16 mouse cellular contexts compared by ENCODE assay signal in genomic region chr4:125211459-125212175, GRCm38 (mm10).
A peak's percentile ranks its signal among the peaks of the same experiment; 100 is the strongest.
DNase-seq lines count a peak whose midpoint lies in the region; ATAC-seq lines count a peak whose summit lies in the region.
"Had no signal": no experiment of that assay in that cellular context is flagged by ENCODE, and none has a peak within 500 bp of the region (broad histone marks: within the 10 kb centered on the region; RNA-seq: fewer than 3 reads in every experiment).

No protein-coding gene starts in this region.

- H3K27ac ChIP-seq in embryonic facial prominence, embryonic 14.5 days (replicated peaks; ENCODE audit: low read depth, low read length) = no peak overlapping the region
- H3K27ac ChIP-seq in embryonic facial prominence, embryonic 10.5 days (replicated peaks) = no peak overlapping the region
- no peak overlapping the region for H3K27ac ChIP-seq in limb, embryonic 11.5 days (replicated peaks; ENCODE audit: low read depth, low read length)
- H3K27ac ChIP-seq in limb, embryonic 10.5 days = no peak overlapping the region
- no peak overlapping the region for H3K27ac ChIP-seq in embryonic facial prominence, embryonic 15.5 days (replicated peaks)
- H3K27ac ChIP-seq in midbrain, embryonic 10.5 days (replicated peaks) = no peak overlapping the region
- H3K27ac ChIP-seq: hindbrain, embryonic 14.5 days; midbrain, embryonic 12.5 days had no signal

- H3K4me2 ChIP-seq in embryonic facial prominence, embryonic 14.5 days (ENCODE audit: low read depth, low read length) = no peak overlapping the region
- no peak overlapping the region for H3K4me2 ChIP-seq in limb, embryonic 11.5 days (ENCODE audit: low read depth, severe bottlenecking)
- H3K4me2 ChIP-seq in embryonic facial prominence, embryonic 15.5 days (replicated peaks) = no peak overlapping the region
- H3K4me2 ChIP-seq: hindbrain, embryonic 14.5 days; midbrain, embryonic 12.5 days had no signal

- H3K4me1 ChIP-seq in embryonic facial prominence, embryonic 14.5 days (ENCODE audit: control insufficient read depth, insufficient read depth, low read length) = peaks cover 5% of the 10 kb centered on the region; the same call in 1 of the 2 replicates
- H3K4me1 ChIP-seq in embryonic facial prominence, embryonic 10.5 days = peaks cover 20% of the 10 kb centered on the region
- peaks cover 5% of the 10 kb centered on the region; the same call in 1 of the 2 replicates for H3K4me1 ChIP-seq in limb, embryonic 11.5 days (ENCODE audit: control insufficient read depth, insufficient read depth, low read length)
- peaks cover 16% of the 10 kb centered on the region for H3K4me1 ChIP-seq in limb, embryonic 10.5 days
- H3K4me1 ChIP-seq in embryonic facial prominence, embryonic 15.5 days = no peaks in the 10 kb centered on the region
- no peaks in the 10 kb centered on the region for H3K4me1 ChIP-seq in midbrain, embryonic 10.5 days

- no peak overlapping the region for H3K4me3 ChIP-seq in embryonic facial prominence, embryonic 14.5 days (ENCODE audit: low read depth, low read length)
- no peak overlapping the region for H3K4me3 ChIP-seq in embryonic facial prominence, embryonic 10.5 days
- H3K4me3 ChIP-seq in limb, embryonic 11.5 days (ENCODE audit: low read depth, low read length) = no peak overlapping the region
- no peak overlapping the region for H3K4me3 ChIP-seq in limb, embryonic 10.5 days
- no peak overlapping the region for H3K4me3 ChIP-seq in embryonic facial prominence, embryonic 15.5 days (replicated peaks)
- no peak overlapping the region for H3K4me3 ChIP-seq in midbrain, embryonic 10.5 days
- H3K4me3 ChIP-seq: midbrain, embryonic 12.5 days had no signal

- no peaks in the 10 kb centered on the region for H3K27me3 ChIP-seq in embryonic facial prominence, embryonic 14.5 days (replicated peaks; ENCODE audit: control insufficient read depth, insufficient read depth, low read length)
- H3K27me3 ChIP-seq in embryonic facial prominence, embryonic 10.5 days (replicated peaks; ENCODE audit: low read depth, poor library complexity, severe bottlenecking) = peaks cover 17% of the 10 kb centered on the region
- peaks cover 3% of the 10 kb centered on the region; the same call in 1 of the 2 replicates for H3K27me3 ChIP-seq in limb, embryonic 11.5 days (ENCODE audit: control insufficient read depth, insufficient read depth, low read length)
- peaks cover 27% of the 10 kb centered on the region for H3K27me3 ChIP-seq in limb, embryonic 10.5 days (ENCODE audit: low read depth, poor library complexity, severe bottlenecking)
- no peaks in the 10 kb centered on the region for H3K27me3 ChIP-seq in embryonic facial prominence, embryonic 15.5 days
- H3K27me3 ChIP-seq in midbrain, embryonic 10.5 days (ENCODE audit: low read depth, poor library complexity, severe bottlenecking) = no peaks in the 10 kb centered on the region; the same call in 1 of the 2 replicates

- ATAC-seq in embryonic facial prominence, embryonic 14.5 days (ENCODE audit: low read depth) = peak; percentile 84
- no peak for ATAC-seq in limb, embryonic 11.5 days (ENCODE audit: insufficient number of reproducible peaks, low FRiP score, low TSS enrichment, low read depth)
- ATAC-seq in embryonic facial prominence, embryonic 15.5 days (ENCODE audit: insufficient number of reproducible peaks, low FRiP score, low TSS enrichment, low read depth) = 0 out of 2 replicates have a peak, but pooled peaks have one; percentile 57
- ATAC-seq: intestine, postnatal 0 days had no signal

- H3K36me3 ChIP-seq in embryonic facial prominence, embryonic 14.5 days (ENCODE audit: control insufficient read depth, insufficient read depth, low read length) = no peaks in the 10 kb centered on the region
- no peaks in the 10 kb centered on the region for H3K36me3 ChIP-seq in embryonic facial prominence, embryonic 10.5 days (replicated peaks)
- H3K36me3 ChIP-seq in limb, embryonic 11.5 days (ENCODE audit: control insufficient read depth, insufficient read depth, low read length) = no peaks in the 10 kb centered on the region
- H3K36me3 ChIP-seq in limb, embryonic 10.5 days = no peaks in the 10 kb centered on the region
- H3K36me3 ChIP-seq in embryonic facial prominence, embryonic 15.5 days = no peaks in the 10 kb centered on the region
- H3K36me3 ChIP-seq in midbrain, embryonic 10.5 days = no peaks in the 10 kb centered on the region
- H3K36me3 ChIP-seq: midbrain, embryonic 12.5 days had no signal

- 0 out of 2 replicates have a peak, but pooled peaks cover 11% of the 10 kb centered on the region for H3K9me3 ChIP-seq in embryonic facial prominence, embryonic 14.5 days (ENCODE audit: control insufficient read depth, low read length)
- H3K9me3 ChIP-seq in embryonic facial prominence, embryonic 10.5 days = peaks cover 12% of the 10 kb centered on the region
- H3K9me3 ChIP-seq in limb, embryonic 11.5 days (ENCODE audit: control insufficient read depth, low read length) = peaks cover 3% of the 10 kb centered on the region; the same call in 1 of the 2 replicates
- H3K9me3 ChIP-seq in limb, embryonic 10.5 days (replicated peaks) = no peaks in the 10 kb centered on the region; the same call in 1 of the 2 replicates
- H3K9me3 ChIP-seq in embryonic facial prominence, embryonic 15.5 days (replicated peaks) = no peaks in the 10 kb centered on the region
- H3K9me3 ChIP-seq in midbrain, embryonic 10.5 days (replicated peaks) = peaks cover 12% of the 10 kb centered on the region; the same call in 1 of the 2 replicates

- 24% methylated on average over 4 of the region's 4 CpGs for WGBS in embryonic facial prominence, embryonic 14.5 days
- WGBS in embryonic facial prominence, embryonic 10.5 days = 57% methylated on average over 4 of the region's 4 CpGs
- WGBS in limb, embryonic 11.5 days = 33% methylated on average over 4 of the region's 4 CpGs
- WGBS in limb, embryonic 10.5 days = 36% methylated on average over 4 of the region's 4 CpGs
- WGBS in embryonic facial prominence, embryonic 15.5 days = 31% methylated on average over 4 of the region's 4 CpGs
- WGBS in midbrain, embryonic 10.5 days = 67% methylated on average over 4 of the region's 4 CpGs

- no peak overlapping the region for H3K9ac ChIP-seq in embryonic facial prominence, embryonic 14.5 days (ENCODE audit: low read depth, low read length)
- no peak overlapping the region for H3K9ac ChIP-seq in limb, embryonic 11.5 days (ENCODE audit: low read length)
- H3K9ac ChIP-seq in embryonic facial prominence, embryonic 15.5 days = no peak overlapping the region
- H3K9ac ChIP-seq: hindbrain, embryonic 14.5 days; midbrain, embryonic 12.5 days had no signal

- peak; percentile 74 for DNase-seq in embryonic facial prominence, embryonic 14.5 days (ENCODE audit: low spot score)
- DNase-seq in embryonic facial prominence, embryonic 10.5 days (ENCODE audit: low spot score) = no peak
- DNase-seq in limb, embryonic 11.5 days (ENCODE audit: low spot score) = peak; percentile 33
- DNase-seq in limb, embryonic 10.5 days (ENCODE audit: low spot score) = no peak
- peak; percentile 17 to 46 for DNase-seq in kidney, postnatal 4 days
- no peak for DNase-seq in midbrain, embryonic 10.5 days (ENCODE audit: low spot score)
- DNase-seq in right cerebral cortex, postnatal 36 days (ENCODE audit: low spot score in 2 of 2) = no peak
- DNase-seq: cerebellum, postnatal 10 days; left cerebral cortex, postnatal 4 days; lung, adult 2 months; right cerebral cortex, postnatal 25 days; thymus, postnatal 36 days had no signal

Comparison
In these comparisons a context has a peak if more than half of its experiments do, and no peak if none do; other contexts are left out.
1. DNase-seq: peak in embryonic facial prominence, embryonic 14.5 days (single experiment), limb, embryonic 11.5 days (single experiment) and kidney, postnatal 4 days (2 of 2); none in embryonic facial prominence, embryonic 10.5 days (single experiment), limb, embryonic 10.5 days (single experiment), midbrain, embryonic 10.5 days (single experiment) and right cerebral cortex, postnatal 36 days (0 of 2).